17 mouse cellular contexts compared by ENCODE assay signal in the genomic region with DNA sequence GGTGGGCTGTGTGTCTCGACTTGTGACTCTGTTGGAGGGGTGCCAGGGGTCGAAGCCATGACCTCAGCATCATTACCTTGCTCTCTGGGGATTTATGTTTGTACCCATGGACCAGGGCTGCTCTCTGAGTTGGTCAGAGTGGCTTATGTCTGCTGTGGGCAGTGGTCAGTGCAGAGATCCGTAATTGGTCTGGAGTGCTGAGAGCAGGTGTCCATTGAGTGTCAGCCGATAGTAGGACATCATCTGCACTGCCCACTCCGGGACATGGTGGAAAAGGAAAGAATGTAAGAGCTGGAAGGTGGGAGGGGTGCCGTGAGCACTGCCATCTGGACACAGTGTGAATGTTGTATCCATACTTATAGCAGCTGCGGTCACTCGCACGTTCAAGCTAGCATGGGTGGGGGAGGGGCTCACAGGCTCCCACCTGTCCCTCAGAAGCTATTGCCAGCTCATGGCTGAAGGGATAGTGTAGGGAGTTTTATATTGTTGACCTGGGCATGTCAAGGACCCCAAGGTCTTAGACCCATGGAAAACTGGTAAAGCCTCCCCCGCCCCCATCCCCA.
DNase-seq lines count a peak whose midpoint lies in the region; ATAC-seq and TF ChIP-seq lines count a peak whose summit lies in the region.
"Had no signal": no experiment of that assay in that cellular context is flagged by ENCODE, and none has a peak within 500 bp of the region (broad histone marks: within the 10 kb centered on the region; RNA-seq: fewer than 3 reads in every experiment).

No protein-coding gene starts in this region.

- H3K4me3 ChIP-seq in forebrain, embryonic 10.5 days, result no peak overlapping the region
- no peak overlapping the region for H3K4me3 ChIP-seq in forebrain, embryonic 11.5 days (ENCODE audit: low read depth, low read length)
- no peak overlapping the region for H3K4me3 ChIP-seq in stomach, postnatal 0 days (ENCODE audit: low read depth, low read length)
- no peak overlapping the region for H3K4me3 ChIP-seq in heart, embryonic 11.5 days (ENCODE audit: low read depth, low read length)
- H3K4me3 ChIP-seq: erythroblast, embryonic 14.5 days; heart, embryonic 12.5 days; neural tube, embryonic 13.5 days had no signal

- no peaks in the 10 kb centered on the region for H3K36me3 ChIP-seq in forebrain, embryonic 10.5 days (replicated peaks)
- no peaks in the 10 kb centered on the region for H3K36me3 ChIP-seq in forebrain, embryonic 11.5 days (ENCODE audit: control insufficient read depth, insufficient read depth, low read length)
- no peaks in the 10 kb centered on the region for H3K36me3 ChIP-seq in stomach, postnatal 0 days (ENCODE audit: control insufficient read depth, insufficient read depth, low read length)
- H3K36me3 ChIP-seq in heart, embryonic 11.5 days (ENCODE audit: control insufficient read depth, insufficient read depth, low read length), result no peaks in the 10 kb centered on the region
- H3K36me3 ChIP-seq: heart, embryonic 12.5 days; neural tube, embryonic 13.5 days had no signal

- 0 out of 2 replicates have a peak overlapping the region, but pooled peaks have one; percentile 15 for H3K27ac ChIP-seq in forebrain, embryonic 10.5 days
- no peak overlapping the region for H3K27ac ChIP-seq in forebrain, embryonic 11.5 days (ENCODE audit: low read depth, low read length)
- H3K27ac ChIP-seq in stomach, postnatal 0 days (replicated peaks), result no peak overlapping the region
- H3K27ac ChIP-seq in heart, embryonic 11.5 days (ENCODE audit: low read depth, low read length), result no peak overlapping the region
- H3K27ac ChIP-seq: liver, embryonic 14.5 days; neural tube, embryonic 13.5 days had no signal

- ATAC-seq in forebrain, embryonic 11.5 days (replicated peaks; ENCODE audit: low FRiP score), result no peak
- 0 out of 2 replicates have a peak, but pooled peaks have one; percentile 31 for ATAC-seq in stomach, postnatal 0 days (ENCODE audit: low FRiP score, low TSS enrichment)
- ATAC-seq in heart, embryonic 11.5 days (replicated peaks; ENCODE audit: insufficient number of reproducible peaks, low FRiP score, low TSS enrichment), result no peak

- H3K27me3 ChIP-seq in forebrain, embryonic 10.5 days (ENCODE audit: poor library complexity, severe bottlenecking), result no peaks in the 10 kb centered on the region
- no peaks in the 10 kb centered on the region for H3K27me3 ChIP-seq in forebrain, embryonic 11.5 days (ENCODE audit: control insufficient read depth, insufficient read depth, low read length)
- H3K27me3 ChIP-seq in stomach, postnatal 0 days (ENCODE audit: control insufficient read depth, insufficient read depth, low read length), result no peaks in the 10 kb centered on the region
- H3K27me3 ChIP-seq in heart, embryonic 11.5 days (ENCODE audit: control insufficient read depth, insufficient read depth, low read length), result no peaks in the 10 kb centered on the region
- H3K27me3 ChIP-seq: heart, embryonic 12.5 days; neural tube, embryonic 13.5 days had no signal

- H3K4me1 ChIP-seq in forebrain, embryonic 10.5 days, result peaks cover 20% of the 10 kb centered on the region
- no peaks in the 10 kb centered on the region for H3K4me1 ChIP-seq in forebrain, embryonic 11.5 days (replicated peaks; ENCODE audit: control insufficient read depth, insufficient read depth, low read length)
- no peaks in the 10 kb centered on the region for H3K4me1 ChIP-seq in stomach, postnatal 0 days (replicated peaks; ENCODE audit: control insufficient read depth, insufficient read depth)
- H3K4me1 ChIP-seq in heart, embryonic 11.5 days (ENCODE audit: control insufficient read depth, insufficient read depth, low read length), result peaks cover 4% of the 10 kb centered on the region; the same call in 1 of the 2 replicates

- H3K9ac ChIP-seq in forebrain, embryonic 11.5 days (ENCODE audit: low read length), result no peak overlapping the region
- no peak overlapping the region for H3K9ac ChIP-seq in stomach, postnatal 0 days (ENCODE audit: low read length)
- no peak overlapping the region for H3K9ac ChIP-seq in heart, embryonic 11.5 days (ENCODE audit: low read depth, low read length)
- H3K9ac ChIP-seq: heart, embryonic 12.5 days; liver, embryonic 14.5 days; neural tube, embryonic 13.5 days had no signal

- H3K4me2 ChIP-seq in forebrain, embryonic 11.5 days (ENCODE audit: low read depth, low read length, severe bottlenecking), result no peak overlapping the region
- H3K4me2 ChIP-seq in stomach, postnatal 0 days (replicated peaks; ENCODE audit: low read depth), result no peak overlapping the region
- H3K4me2 ChIP-seq in heart, embryonic 11.5 days, result no peak overlapping the region
- H3K4me2 ChIP-seq: heart, embryonic 12.5 days; neural tube, embryonic 13.5 days had no signal

- no peak for TF ChIP-seq EP300 in stomach, postnatal 0 days (optimal IDR thresholded peaks at IDR 0.05)

- H3K9me3 ChIP-seq in forebrain, embryonic 10.5 days, result no peaks in the 10 kb centered on the region
- H3K9me3 ChIP-seq in forebrain, embryonic 11.5 days (ENCODE audit: control insufficient read depth, low read length), result no peaks in the 10 kb centered on the region
- no peaks in the 10 kb centered on the region for H3K9me3 ChIP-seq in stomach, postnatal 0 days (ENCODE audit: control insufficient read depth, low read length)
- no peaks in the 10 kb centered on the region for H3K9me3 ChIP-seq in heart, embryonic 11.5 days (replicated peaks; ENCODE audit: control insufficient read depth, low read length)
- H3K9me3 ChIP-seq: neural tube, embryonic 13.5 days had no signal

- 88% methylated on average over 10 of the region's 10 CpGs for WGBS in forebrain, embryonic 10.5 days
- 83% methylated on average over 10 of the region's 10 CpGs for WGBS in forebrain, embryonic 11.5 days
- WGBS in stomach, postnatal 0 days, result 57% methylated on average over 10 of the region's 10 CpGs
- 75% methylated on average over 10 of the region's 10 CpGs for whole genome bisulfite sequencing in heart, embryonic 11.5 days (ENCODE audit: insufficient replicate concordance)

- intact Hi-C loops in left cerebral cortex, postnatal 4 days (cut with DNase I), result no loop called here
- intact Hi-C loops in left cerebral cortex, postnatal 36 days (cut with DNase I), result no loop called here

- no peak for TF ChIP-seq CTCF in stomach, postnatal 0 days (IDR thresholded peaks at IDR 0.05; ENCODE audit: low read depth)

- DNase-seq in forebrain, embryonic 10.5 days (ENCODE audit: extremely low spot score, low spot score), result no peak
- DNase-seq in forebrain, embryonic 11.5 days (ENCODE audit: low spot score), result no peak
- peak; percentile 73 for DNase-seq in left cerebral cortex, postnatal 4 days
- DNase-seq in left cerebral cortex, postnatal 36 days (ENCODE audit: low spot score in 2 of 2), result no peak
- peak; percentile 35 to 48 for DNase-seq in right cerebral cortex, postnatal 10 days (ENCODE audit: low spot score in 2 of 2)
- DNase-seq in right cerebral cortex, postnatal 4 days, result no peak
- no peak for DNase-seq in stomach, postnatal 0 days (ENCODE audit: low spot score)
- DNase-seq: cerebellum, adult 11 months; heart, postnatal 36 days; kidney, adult 2 months; kidney, postnatal 36 days; lung, postnatal 14 days had no signal

Comparison
In these comparisons a context has a peak if more than half of its experiments do, and no peak if none do; other contexts are left out.
1. DNase-seq: peak in left cerebral cortex, postnatal 4 days (single experiment) and right cerebral cortex, postnatal 10 days (2 of 2); none in forebrain, embryonic 10.5 days (single experiment), forebrain, embryonic 11.5 days (single experiment), left cerebral cortex, postnatal 36 days (0 of 2), right cerebral cortex, postnatal 4 days (single experiment) and stomach, postnatal 0 days (single experiment).